Mouse (Mus musculus) left cerebral cortex, postnatal 14 days (tissue): ENCODE results near the gene Gabbr1. TPM values are rescaled to one million over a fixed set of nuclear protein-coding genes. Genes with fewer than 3 reads are reported as not detected.
"Not testable (repeated sequence)": the region's sequence is repeated elsewhere in the genome, so short reads cannot be mapped to it uniquely, and the experiment has no call there.

Experiments used
- DNase-seq, 2 experiments: peaks; one replicate each; pipeline ENCODE4 v3.0.0; 2021 to 2022; ENCODE audit warnings: low spot score in 2 of 2, mixed read lengths in 1 of 2
- intact Hi-C: fragments of 180-260 bp; cut with DNase I; formaldehyde crosslinking; loops from one replicate; pipeline ENCODE4 v1.15.1; 2025
- long read RNA-seq, 2 experiments: library from polyadenylated mRNA; stranded (forward); transcript quantifications; one replicate each; pipeline ENCODE4 v2.0.0; 2021
- total RNA-seq, 2 experiments: library from RNA; stranded (reverse); gene quantifications; 2 replicates each; pipeline ENCODE4 v1.2.3; 2021

The Gabbr1 gene
- 100 to 1,000 TPM; 629 to 637 TPM for total RNA-seq
- long read RNA-seq, experiment 1, full-length matches to known transcripts, result 112 of 177 reads
- long read RNA-seq, experiment 1, partial matches to known transcripts, result 26 of 177 reads
- long read RNA-seq, experiment 1, other reads (novel, unspliced or antisense), result 39 of 177 reads
- long read RNA-seq, experiment 2, full-length matches to known transcripts, result 91 of 153 reads
- long read RNA-seq, experiment 2, partial matches to known transcripts, result 34 of 153 reads
- long read RNA-seq, experiment 2, other reads (novel, unspliced or antisense), result 28 of 153 reads

- intact Hi-C loops, result loop anchor here (2.0 to 5.0 kb wide), 2 partner anchors 43 to 88 kb away; partner anchors contain the start of genes Znrd1 and Znrd1as
- peak; percentile 67 to 77 for DNase-seq
Observed at GRCm38 (mm10) chr17:37045611-37046311, at the start of gene Gabbr1. Gabbr1 (plus strand) TSS chr17:37045966.

- peak; percentile 66 to 82 for DNase-seq
- intact Hi-C loops, result no loop called here
Observed at GRCm38 (mm10) chr17:36997033-36997735, 48.6 kb upstream of the Gabbr1 start.

- no peak for DNase-seq
- intact Hi-C loops, result no loop called here
Observed at GRCm38 (mm10) chr17:36998477-36998876, 47.3 kb upstream of the Gabbr1 start.

GRCm38 (mm10) chr17:37000863-37001262, 44.9 kb upstream of the Gabbr1 start, which contains the start of gene Zfp57:
Zfp57 (plus strand) TSS chr17:37001163.
- DNase-seq, result no peak
- intact Hi-C loops, result no loop called here

- intact Hi-C loops, result loop anchor here (2.0 kb wide), 1 partner anchor 44 kb away; no protein-coding TSS in a partner anchor
- peak; percentile 35 to 41 for DNase-seq
Observed at GRCm38 (mm10) chr17:37002364-37003330, 43.1 kb upstream of the Gabbr1 start.

GRCm38 (mm10) chr17:37003366-37003765, 42.4 kb upstream of the Gabbr1 start:
- DNase-seq, result no peak
- intact Hi-C loops, result loop anchor here (2.0 kb wide), 1 partner anchor 43 kb away; no protein-coding TSS in a partner anchor

GRCm38 (mm10) chr17:37008161-37008560, 37.6 kb upstream of the Gabbr1 start:
- intact Hi-C loops, result no loop called here
- no peak for DNase-seq

- intact Hi-C loops, result no loop called here
- no peak for DNase-seq
Observed at GRCm38 (mm10) chr17:37009460-37010042, 36.2 kb upstream of the Gabbr1 start.

- intact Hi-C loops, result no loop called here
- DNase-seq, result no peak
Observed at GRCm38 (mm10) chr17:37011719-37012118, 34.0 kb upstream of the Gabbr1 start.

GRCm38 (mm10) chr17:37012141-37012540, 33.6 kb upstream of the Gabbr1 start:
- intact Hi-C loops, result no loop called here
- DNase-seq, result no peak

- intact Hi-C loops, result no loop called here
- DNase-seq, result no peak
Observed at GRCm38 (mm10) chr17:37016333-37016732, 29.4 kb upstream of the Gabbr1 start.

GRCm38 (mm10) chr17:37018328-37018727, 27.4 kb upstream of the Gabbr1 start:
- intact Hi-C loops, result no loop called here
- peak; percentile 9 to 75 for DNase-seq

- peak in 1 of 2 experiments; percentile 68 for DNase-seq
- intact Hi-C loops, result not testable (repeated sequence)
Observed at GRCm38 (mm10) chr17:37019242-37019641, 26.5 kb upstream of the Gabbr1 start.

GRCm38 (mm10) chr17:37022628-37023576, 22.9 kb upstream of the Gabbr1 start, which contains the start of gene Mog:
Mog (minus strand) TSS chr17:37023398.
- intact Hi-C loops, result no loop called here

GRCm38 (mm10) chr17:37026425-37026824, 19.3 kb upstream of the Gabbr1 start:
- intact Hi-C loops, result no loop called here
- no peak for DNase-seq

More at GRCm38 (mm10) chr17:37022628-37023576, 22.9 kb upstream of the Gabbr1 start, which contains the start of gene Mog:
- no peak for DNase-seq

- intact Hi-C loops, result no loop called here
- no peak for DNase-seq
Observed at GRCm38 (mm10) chr17:37027486-37027885, 18.3 kb upstream of the Gabbr1 start.

GRCm38 (mm10) chr17:37028212-37028611, 17.6 kb upstream of the Gabbr1 start:
- intact Hi-C loops, result no loop called here
- DNase-seq, result no peak
